Mouse (Mus musculus): ENCODE data around the gene Ptpre. TPM values are rescaled to one million over a fixed set of nuclear protein-coding genes. Genes with fewer than 3 reads are reported as not detected.

Ptpre gene
- polyA plus RNA-seq, 1 experiment: 2.4 TPM

DNA sequence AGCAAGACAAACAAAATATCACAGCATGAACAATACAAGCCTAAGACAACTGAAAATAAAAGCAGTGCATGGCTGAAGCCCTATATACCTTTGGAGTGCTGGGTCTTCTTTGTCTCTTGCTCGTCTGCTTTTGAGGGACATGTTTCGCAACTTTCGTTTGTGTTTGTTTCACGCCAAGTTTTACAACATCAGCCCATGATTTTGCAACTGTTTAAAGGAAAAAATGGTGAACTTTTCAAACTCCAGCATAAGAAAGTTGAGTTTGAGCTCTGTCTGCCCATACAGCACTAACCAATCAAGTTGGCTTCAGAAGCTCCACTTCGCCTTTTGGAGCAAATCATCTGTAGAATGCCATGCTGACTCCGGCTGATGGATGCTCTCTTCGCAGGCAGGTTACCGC, 167.0 kb downstream of the Ptpre start:
- Histone ChIP-seq H3K4me3 (no peak overlapping the region), H3K27me3 (ENCODE audit: control insufficient read depth, insufficient read depth, insufficient read length) (no peaks in the 10 kb centered on the region), H3K36me3 (ENCODE audit: control insufficient read depth, insufficient read depth) (peaks cover 41% of the 10 kb centered on the region), H3K4me2 (ENCODE audit: low read depth) (no peak overlapping the region), H3ac (ENCODE audit: control insufficient read depth, insufficient read length) (no peak overlapping the region), H3K79me2 (ENCODE audit: control insufficient read depth, insufficient read depth) (peaks cover 35% of the 10 kb centered on the region)
- TF ChIP-seq POLR2A (IDR thresholded peaks at IDR 0.05; ENCODE audit: insufficient read length, low read depth) (no peak), CEBPB (IDR thresholded peaks at IDR 0.05; ENCODE audit: insufficient read depth, poor library complexity, severe bottlenecking) (no peak), MYOD1 (IDR thresholded peaks at IDR 0.05; ENCODE audit: control insufficient read depth in 1 of 3, insufficient read length in 2 of 3, low read depth in 2 of 3) (no peak), POLR2AphosphoS2 (IDR thresholded peaks at IDR 0.05; ENCODE audit: insufficient read length, low read depth) (no peak), MYOG (IDR thresholded peaks at IDR 0.05; ENCODE audit: control insufficient read depth in 1 of 3, insufficient read depth in 1 of 3, insufficient read length in 2 of 3, low read depth in 2 of 3) (no peak), USF1 (IDR thresholded peaks at IDR 0.05; ENCODE audit: low read depth) (no peak), TCF3 (IDR thresholded peaks at IDR 0.05; ENCODE audit: insufficient read length, low read depth) (no peak), E2F4 (IDR thresholded peaks at IDR 0.05; ENCODE audit: insufficient read depth) (no peak), REST (IDR thresholded peaks at IDR 0.05; ENCODE audit: insufficient read depth, insufficient read length) (no peak), SRF (IDR thresholded peaks at IDR 0.05; ENCODE audit: control insufficient read depth, insufficient read length, low read depth) (no peak), MAX (IDR thresholded peaks at IDR 0.05; ENCODE audit: low read depth) (no peak), TCF12 (IDR thresholded peaks at IDR 0.05; ENCODE audit: insufficient read depth, poor library complexity, severe bottlenecking) (no peak)

DNA sequence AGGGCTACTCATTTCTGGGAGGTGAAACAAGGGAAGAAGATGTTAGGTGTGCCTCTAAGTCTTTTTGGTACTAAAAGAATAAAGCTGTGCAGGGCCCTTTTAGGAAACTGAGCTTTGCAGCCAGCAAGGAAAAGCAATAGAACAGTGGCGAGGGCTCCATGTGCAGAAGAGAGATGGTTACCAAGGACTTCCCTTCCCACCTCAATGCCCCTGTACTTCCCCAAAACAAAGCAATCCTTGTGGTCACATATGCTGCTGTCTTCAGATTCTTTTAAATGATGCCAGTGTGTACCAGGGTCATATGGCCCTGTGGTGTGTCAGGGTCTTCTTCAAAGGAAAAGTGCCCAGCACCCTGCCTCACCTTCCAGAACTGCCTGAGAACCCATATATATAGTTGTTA, 167.8 kb downstream of the Ptpre start:
- H3ac ChIP-seq (ENCODE audit: control insufficient read depth, insufficient read length): no peak overlapping the region
- H3K36me3 ChIP-seq (ENCODE audit: control insufficient read depth, insufficient read depth): peaks cover 43% of the 10 kb centered on the region
- H3K4me2 ChIP-seq (ENCODE audit: low read depth): no peak overlapping the region
- H3K4me3 ChIP-seq: no peak overlapping the region
- peaks cover 43% of the 10 kb centered on the region for H3K79me2 ChIP-seq (ENCODE audit: control insufficient read depth, insufficient read depth)
- TF ChIP-seq POLR2AphosphoS2 (IDR thresholded peaks at IDR 0.05; ENCODE audit: insufficient read length, low read depth) (no peak), MYOD1 (IDR thresholded peaks at IDR 0.05; ENCODE audit: control insufficient read depth in 1 of 3, insufficient read length in 2 of 3, low read depth in 2 of 3) (no peak), REST (IDR thresholded peaks at IDR 0.05; ENCODE audit: insufficient read depth, insufficient read length) (no peak), POLR2A (IDR thresholded peaks at IDR 0.05; ENCODE audit: insufficient read length, low read depth) (no peak)
- H3K27me3 ChIP-seq (ENCODE audit: control insufficient read depth, insufficient read depth, insufficient read length): no peaks in the 10 kb centered on the region

DNA sequence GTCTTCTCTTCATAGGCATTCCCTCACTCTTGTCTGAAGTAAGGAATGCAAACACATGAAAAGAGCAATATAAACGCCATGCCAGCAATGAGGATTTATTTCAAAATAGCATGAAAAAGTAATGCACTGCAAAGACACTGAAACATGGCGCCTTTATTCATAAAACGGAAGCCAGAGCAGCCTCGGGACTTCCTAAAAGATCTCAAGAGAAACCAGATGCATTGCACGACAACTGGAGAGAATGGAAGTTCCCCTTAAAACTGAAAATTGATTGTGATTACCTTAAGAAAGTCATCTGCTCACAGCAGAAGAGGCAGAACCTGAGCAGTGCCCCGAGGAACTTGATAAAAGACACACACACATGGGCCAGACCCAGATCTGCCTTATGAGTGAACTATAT, 168.5 kb downstream of the Ptpre start:
- Histone ChIP-seq H3K4me3 (no peak overlapping the region), H3K4me2 (ENCODE audit: low read depth) (no peak overlapping the region), H3K27me3 (ENCODE audit: control insufficient read depth, insufficient read depth, insufficient read length) (no peaks in the 10 kb centered on the region), H3K36me3 (ENCODE audit: control insufficient read depth, insufficient read depth) (peaks cover 45% of the 10 kb centered on the region), H3K79me2 (ENCODE audit: control insufficient read depth, insufficient read depth) (peaks cover 50% of the 10 kb centered on the region), H3ac (ENCODE audit: control insufficient read depth, insufficient read length) (no peak overlapping the region)
- no peak for TF ChIP-seq TCF12 (IDR thresholded peaks at IDR 0.05; ENCODE audit: insufficient read depth, poor library complexity, severe bottlenecking)

- H3ac ChIP-seq (ENCODE audit: control insufficient read depth, insufficient read length): no peak overlapping the region
- H3K79me2 ChIP-seq (ENCODE audit: control insufficient read depth, insufficient read depth): peaks cover 94% of the 10 kb centered on the region
- H3K36me3 ChIP-seq (ENCODE audit: control insufficient read depth, insufficient read depth): peaks cover 12% of the 10 kb centered on the region
- H3K4me2 ChIP-seq (ENCODE audit: low read depth): no peak overlapping the region
- no peak overlapping the region for H3K4me3 ChIP-seq
- H3K27me3 ChIP-seq (ENCODE audit: control insufficient read depth, insufficient read depth, insufficient read length): no peaks in the 10 kb centered on the region
- TF ChIP-seq TCF3 (IDR thresholded peaks at IDR 0.05; ENCODE audit: insufficient read length, low read depth): no peak
- no peak for TF ChIP-seq MYOD1 (IDR thresholded peaks at IDR 0.05; ENCODE audit: control insufficient read depth in 1 of 3, insufficient read length in 2 of 3, low read depth in 2 of 3)
- no peak for TF ChIP-seq REST (IDR thresholded peaks at IDR 0.05; ENCODE audit: insufficient read depth, insufficient read length)
- TF ChIP-seq E2F4 (IDR thresholded peaks at IDR 0.05; ENCODE audit: insufficient read depth): no peak
- TF ChIP-seq SRF (IDR thresholded peaks at IDR 0.05; ENCODE audit: control insufficient read depth, insufficient read length, low read depth): no peak
- no peak for TF ChIP-seq USF1 (IDR thresholded peaks at IDR 0.05; ENCODE audit: low read depth)
- no peak for TF ChIP-seq CEBPB (IDR thresholded peaks at IDR 0.05; ENCODE audit: insufficient read depth, poor library complexity, severe bottlenecking)
- TF ChIP-seq POLR2AphosphoS2 (IDR thresholded peaks at IDR 0.05; ENCODE audit: insufficient read length, low read depth): no peak
- TF ChIP-seq MAX (IDR thresholded peaks at IDR 0.05; ENCODE audit: low read depth): no peak
- TF ChIP-seq POLR2A (IDR thresholded peaks at IDR 0.05; ENCODE audit: insufficient read length, low read depth): no peak
- no peak for TF ChIP-seq TCF12 (IDR thresholded peaks at IDR 0.05; ENCODE audit: insufficient read depth, poor library complexity, severe bottlenecking)
- TF ChIP-seq MYOG (IDR thresholded peaks at IDR 0.05; ENCODE audit: control insufficient read depth in 1 of 3, insufficient read depth in 1 of 3, insufficient read length in 2 of 3, low read depth in 2 of 3): no peak
Observed at GRCm38 (mm10) chr7:135710702-135711101, 173.4 kb downstream of the Ptpre start.

- Histone ChIP-seq H3K4me3 (peak overlapping the region; percentile 89), H3K79me2 (ENCODE audit: control insufficient read depth, insufficient read depth) (peaks cover 86% of the 10 kb centered on the region), H3K4me2 (ENCODE audit: low read depth) (peak overlapping the region; percentile 60), H3ac (ENCODE audit: control insufficient read depth, insufficient read length) (no peak overlapping the region), H3K27me3 (ENCODE audit: control insufficient read depth, insufficient read depth, insufficient read length) (no peaks in the 10 kb centered on the region), H3K36me3 (ENCODE audit: control insufficient read depth, insufficient read depth) (peaks cover 9% of the 10 kb centered on the region)
- TF ChIP-seq E2F4 (IDR thresholded peaks at IDR 0.05; ENCODE audit: insufficient read depth) (no peak), USF1 (IDR thresholded peaks at IDR 0.05; ENCODE audit: low read depth) (no peak)
Observed at GRCm38 (mm10) chr7:135712534-135712933, 175.3 kb downstream of the Ptpre start.

Measured in myocyte (in vitro differentiated cells).